Mouse (Mus musculus): ENCODE results near the gene Sar1a.

Sar1a gene

DNA sequence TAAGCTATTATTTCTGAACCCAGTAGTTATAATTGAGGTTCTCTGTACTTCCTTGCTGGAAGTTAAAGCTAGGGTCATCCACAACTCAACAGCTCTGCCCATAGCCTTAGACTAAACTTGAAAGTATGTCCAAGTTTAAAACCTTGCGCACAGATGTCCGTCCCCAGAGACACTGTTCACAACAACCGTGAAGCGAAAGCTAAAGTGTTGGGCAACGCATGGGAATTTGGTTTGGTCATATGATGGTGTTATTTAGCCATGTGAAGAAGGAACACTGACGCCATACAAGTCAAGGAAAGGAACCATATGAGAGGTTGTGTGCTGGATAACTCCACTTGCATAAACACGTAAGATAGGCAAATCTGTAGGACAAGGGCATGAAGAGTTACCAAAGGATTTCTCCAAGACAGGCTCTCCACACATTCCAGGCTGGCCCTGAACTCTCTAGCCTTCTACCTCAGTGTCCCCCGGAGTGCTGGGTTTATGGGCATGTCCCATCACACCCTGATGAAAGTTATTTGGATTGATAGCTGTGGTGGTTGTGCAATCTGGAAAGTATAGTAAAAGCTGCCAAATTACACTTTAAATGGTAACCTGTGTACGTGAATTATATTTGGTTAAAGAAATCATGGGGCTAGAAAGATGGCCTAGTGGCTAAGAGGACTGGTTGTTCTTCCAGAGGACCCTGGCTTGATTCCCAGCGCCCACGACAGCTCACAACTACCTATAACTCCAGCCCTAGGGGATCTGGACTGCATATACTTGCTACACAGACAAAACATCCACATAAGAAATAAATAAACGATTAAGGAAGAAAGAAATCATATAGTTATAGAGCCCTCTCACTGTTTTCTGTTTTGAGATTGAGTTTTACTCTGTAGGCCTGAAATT is 37.6 kb downstream of the Sar1a start:
- in situ Hi-C loops (cut with MboI; ENCODE audit: low pct_unique_long_range_greater_than_20kb in 1 of 2, low sequenced_read_pairs in 2 of 2, unreplicated experiment in 1 of 2): no loop called here

DNA sequence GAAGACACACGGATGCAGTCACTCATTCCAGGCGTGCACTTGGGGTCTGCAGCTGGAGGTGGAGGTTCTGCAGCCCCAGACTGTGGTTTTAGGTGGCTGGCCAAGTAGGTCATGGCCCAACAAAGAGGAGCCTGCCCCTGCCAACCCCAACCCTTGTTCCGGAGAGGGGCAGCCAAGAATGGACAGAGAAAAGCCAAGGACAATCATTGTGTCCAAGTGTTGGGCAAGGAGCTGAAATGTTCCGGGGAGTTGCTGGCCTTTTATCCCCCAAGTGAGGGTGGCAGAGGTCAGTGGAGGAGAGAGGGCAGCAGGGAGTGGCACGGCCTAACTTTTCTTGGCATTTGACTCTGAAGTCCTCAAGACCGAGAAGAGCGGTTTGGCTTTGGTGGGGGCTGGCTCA is 40.2 kb downstream of the Sar1a start:
- in situ Hi-C loops (cut with MboI; ENCODE audit: low pct_unique_long_range_greater_than_20kb in 1 of 2, low sequenced_read_pairs in 2 of 2, unreplicated experiment in 1 of 2): no loop called here

DNA sequence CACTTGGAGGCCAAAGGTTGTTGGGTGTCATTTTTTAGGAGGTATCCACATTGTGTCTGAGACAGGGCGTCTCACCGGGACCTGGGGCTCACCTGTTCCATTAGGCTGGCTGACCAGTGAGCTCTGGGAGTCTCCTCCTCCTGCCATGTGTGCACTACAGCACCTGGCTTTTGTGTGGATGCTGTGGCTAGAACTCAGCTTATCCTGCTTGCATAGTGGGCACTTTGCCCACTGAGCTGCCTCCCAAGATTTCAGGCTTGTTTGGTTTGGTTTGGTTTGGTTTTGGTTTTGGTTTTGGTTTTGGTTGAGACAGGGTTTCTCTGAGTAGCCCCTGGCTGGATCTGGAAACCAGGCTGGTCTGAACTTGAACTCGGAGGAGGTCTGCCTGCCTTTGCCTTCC is 42.1 kb downstream of the Sar1a start:
- in situ Hi-C loops (cut with MboI; ENCODE audit: low pct_unique_long_range_greater_than_20kb in 1 of 2, low sequenced_read_pairs in 2 of 2, unreplicated experiment in 1 of 2): no loop called here

DNA sequence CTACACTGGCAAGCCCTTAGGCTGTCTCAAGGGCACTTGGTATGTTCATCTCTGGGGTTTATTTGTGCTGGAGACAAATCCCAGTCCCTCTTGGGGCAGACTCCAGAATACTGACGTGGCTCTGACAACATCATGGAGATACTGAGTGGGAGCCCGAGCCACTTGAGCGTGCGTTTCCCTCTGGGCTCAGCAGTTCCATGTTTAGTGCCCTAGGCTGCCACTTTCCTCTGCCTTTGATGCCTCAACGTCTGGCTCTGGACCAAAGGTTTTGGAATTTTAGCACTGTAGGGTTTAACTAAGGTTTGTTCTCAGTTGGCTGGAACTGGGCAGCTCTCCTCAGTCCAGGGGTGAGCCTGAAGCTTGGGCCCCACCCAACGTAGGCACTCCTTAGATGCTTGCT is 43.2 kb downstream of the Sar1a start:
- in situ Hi-C loops (cut with MboI; ENCODE audit: low pct_unique_long_range_greater_than_20kb in 1 of 2, low sequenced_read_pairs in 2 of 2, unreplicated experiment in 1 of 2): no loop called here

DNA sequence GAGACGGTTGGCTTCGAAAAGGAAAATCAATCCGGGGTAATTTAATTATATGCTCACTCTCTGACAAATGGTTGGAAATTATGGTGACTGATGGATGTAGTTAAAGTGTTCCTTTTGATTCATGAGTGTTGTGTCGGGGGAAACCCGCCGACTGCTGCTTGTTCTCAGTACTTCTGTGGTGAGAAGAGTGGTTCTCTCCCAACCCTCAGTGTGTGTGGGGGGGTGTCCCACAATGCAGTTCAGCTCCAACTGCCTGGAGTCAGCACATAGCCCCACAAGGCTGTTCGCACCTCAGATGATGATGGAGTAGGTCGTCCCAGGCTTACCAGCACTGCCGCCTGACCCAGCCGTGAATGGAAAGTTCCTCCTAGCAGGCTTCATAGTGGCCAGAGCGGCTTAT is 49.1 kb downstream of the Sar1a start:
- in situ Hi-C loops (cut with MboI; ENCODE audit: low pct_unique_long_range_greater_than_20kb in 1 of 2, low sequenced_read_pairs in 2 of 2, unreplicated experiment in 1 of 2): no loop called here

DNA sequence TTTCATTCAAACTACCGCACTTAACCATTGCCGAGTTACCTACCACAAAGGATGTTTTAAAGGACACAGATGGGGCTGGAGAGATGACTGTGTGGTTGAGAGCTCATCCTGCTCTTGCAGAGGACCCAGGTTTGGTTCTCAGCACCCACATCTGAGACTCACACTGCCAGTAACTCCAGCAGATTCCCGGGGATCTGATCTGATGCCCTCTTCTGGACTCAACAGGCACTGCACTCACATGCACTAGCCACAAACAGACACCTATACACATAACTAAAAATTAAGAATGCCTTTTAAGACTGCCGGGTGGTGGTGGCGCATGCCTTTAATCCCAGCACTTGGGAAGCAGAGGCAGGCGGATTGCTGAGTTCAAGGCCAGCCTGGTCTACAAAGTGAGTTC is 50.1 kb downstream of the Sar1a start:
- in situ Hi-C loops (cut with MboI; ENCODE audit: low pct_unique_long_range_greater_than_20kb in 1 of 2, low sequenced_read_pairs in 2 of 2, unreplicated experiment in 1 of 2): no loop called here

DNA sequence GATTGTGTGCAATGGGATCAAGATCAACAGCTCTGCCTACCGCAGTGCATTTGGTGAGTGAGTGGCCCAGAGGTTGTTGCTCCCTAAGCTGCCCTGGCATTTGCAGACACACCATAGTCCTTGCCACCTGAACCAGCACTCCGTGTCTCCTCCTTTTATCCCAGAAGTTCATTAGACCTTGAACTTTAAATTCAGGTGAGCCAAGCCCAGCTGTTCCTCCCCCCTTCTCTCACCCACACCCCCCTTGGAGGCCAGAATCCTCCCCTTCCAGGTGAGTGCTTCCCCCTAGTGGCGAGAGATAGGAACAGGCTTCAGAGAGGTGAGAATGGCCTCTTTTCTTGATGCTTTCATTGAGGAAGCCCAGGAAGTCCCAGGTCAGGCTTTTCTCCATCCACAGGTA is 54.3 kb downstream of the Sar1a start:
- in situ Hi-C loops (cut with MboI; ENCODE audit: low pct_unique_long_range_greater_than_20kb in 1 of 2, low sequenced_read_pairs in 2 of 2, unreplicated experiment in 1 of 2): no loop called here

DNA sequence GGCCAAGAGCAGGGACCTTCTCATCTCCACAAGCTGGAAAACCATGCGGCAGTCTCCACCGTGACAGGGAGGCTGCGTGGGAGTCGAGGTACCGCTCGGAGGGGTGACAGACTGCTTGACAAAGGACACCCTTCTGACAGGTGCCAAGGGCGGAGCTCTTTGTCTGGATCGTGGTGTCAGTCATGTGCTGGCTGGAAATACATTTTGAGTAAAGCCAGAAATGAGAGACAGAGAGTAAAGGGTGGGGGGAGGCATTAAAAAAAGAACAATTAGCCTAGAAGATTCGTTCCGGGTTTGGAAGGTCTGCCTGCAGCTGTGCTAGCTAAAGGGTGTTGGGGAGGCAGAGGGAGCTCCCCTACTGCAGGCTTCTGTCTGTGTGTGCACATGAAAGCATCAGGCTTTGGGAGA is 56.6 kb downstream of the Sar1a start:
- in situ Hi-C loops (cut with MboI; ENCODE audit: low pct_unique_long_range_greater_than_20kb in 1 of 2, low sequenced_read_pairs in 2 of 2, unreplicated experiment in 1 of 2): no loop called here

DNA sequence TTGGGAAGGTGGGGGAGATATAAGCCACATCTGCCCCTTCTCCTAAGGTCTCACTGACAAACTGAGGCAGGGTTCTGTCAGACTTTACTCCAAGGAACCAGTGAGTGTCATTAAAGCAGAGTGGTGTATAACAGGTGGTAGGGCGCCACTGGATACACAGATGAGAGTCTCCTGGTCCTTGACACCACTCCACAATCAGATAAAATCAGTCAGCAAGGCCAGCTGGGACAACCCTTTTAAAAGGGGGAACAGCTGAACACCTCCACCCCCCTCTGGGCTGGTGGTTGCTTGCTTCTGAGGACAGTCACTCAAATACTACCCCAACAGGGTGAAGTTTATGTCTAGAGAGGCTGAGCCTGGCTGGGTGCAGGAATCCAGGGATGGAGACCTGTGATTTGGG is 57.4 kb downstream of the Sar1a start:
- in situ Hi-C loops (cut with MboI; ENCODE audit: low pct_unique_long_range_greater_than_20kb in 1 of 2, low sequenced_read_pairs in 2 of 2, unreplicated experiment in 1 of 2): no loop called here

DNA sequence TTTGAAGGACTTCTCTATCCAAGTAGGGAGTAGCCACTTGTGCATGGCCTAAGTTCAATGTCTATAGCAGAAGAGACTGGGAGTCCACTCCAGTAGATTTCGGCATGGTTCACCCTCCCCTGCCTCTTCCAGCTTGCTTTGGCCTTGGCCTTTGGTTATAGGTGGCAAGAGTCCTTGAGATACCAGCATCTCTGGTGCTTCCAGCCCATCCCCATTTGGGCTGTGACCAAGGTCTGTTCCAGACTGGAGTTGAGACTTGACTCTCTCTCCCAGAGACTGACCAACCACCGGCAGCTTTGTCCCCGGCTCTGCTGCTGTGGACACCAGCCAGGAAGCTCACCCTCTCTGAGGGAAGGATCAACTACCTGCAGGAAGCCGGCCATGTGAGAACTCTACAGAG is 58.0 kb downstream of the Sar1a start:
- in situ Hi-C loops (cut with MboI; ENCODE audit: low pct_unique_long_range_greater_than_20kb in 1 of 2, low sequenced_read_pairs in 2 of 2, unreplicated experiment in 1 of 2): no loop called here

DNA sequence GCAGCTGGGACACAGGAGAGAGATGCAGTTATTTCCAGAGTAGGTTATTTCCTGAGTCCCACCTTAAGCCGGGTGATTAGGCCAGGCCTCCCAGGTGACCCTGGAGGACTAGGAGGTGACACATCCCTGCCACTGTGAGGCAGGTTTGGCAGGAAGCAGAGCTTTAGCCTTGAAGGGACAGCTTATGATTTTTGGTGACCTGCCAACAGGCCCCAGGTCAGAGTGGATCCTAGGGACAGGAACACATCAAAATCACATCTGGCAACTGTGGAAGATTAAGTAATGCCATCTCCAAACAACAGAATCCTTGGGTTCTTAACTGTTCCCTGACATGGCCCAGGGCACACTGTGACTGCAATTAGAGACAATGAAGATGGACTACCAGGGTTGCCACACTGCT is 61.2 kb downstream of the Sar1a start:
- in situ Hi-C loops (cut with MboI; ENCODE audit: low pct_unique_long_range_greater_than_20kb in 1 of 2, low sequenced_read_pairs in 2 of 2, unreplicated experiment in 1 of 2): loop anchor here in 1 of 2 experiments (10.0 kb wide), 1 partner anchor 363 kb away; no protein-coding TSS in a partner anchor

DNA sequence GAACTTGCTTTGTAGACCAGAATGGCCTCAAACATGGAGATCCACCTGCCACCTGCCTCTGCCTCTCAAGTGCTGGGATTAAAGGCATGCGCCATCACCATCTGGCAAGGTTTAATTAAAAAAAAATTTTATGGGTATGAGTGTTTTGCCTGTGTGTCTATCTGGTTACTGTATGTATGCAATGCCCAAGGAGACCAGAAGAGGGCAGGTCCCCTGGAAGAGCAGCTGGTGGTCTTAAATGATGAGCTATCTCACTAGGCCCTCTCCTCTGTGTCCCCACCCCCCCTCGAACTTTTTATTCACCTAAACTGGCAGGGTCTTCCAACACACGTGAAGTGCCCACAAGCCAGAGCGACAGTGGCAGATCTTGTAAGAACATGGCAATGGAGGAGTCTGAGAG is 61.8 kb downstream of the Sar1a start:
- in situ Hi-C loops (cut with MboI; ENCODE audit: low pct_unique_long_range_greater_than_20kb in 1 of 2, low sequenced_read_pairs in 2 of 2, unreplicated experiment in 1 of 2): loop anchor here in 1 of 2 experiments (10.0 kb wide), 1 partner anchor 363 kb away; no protein-coding TSS in a partner anchor

DNA sequence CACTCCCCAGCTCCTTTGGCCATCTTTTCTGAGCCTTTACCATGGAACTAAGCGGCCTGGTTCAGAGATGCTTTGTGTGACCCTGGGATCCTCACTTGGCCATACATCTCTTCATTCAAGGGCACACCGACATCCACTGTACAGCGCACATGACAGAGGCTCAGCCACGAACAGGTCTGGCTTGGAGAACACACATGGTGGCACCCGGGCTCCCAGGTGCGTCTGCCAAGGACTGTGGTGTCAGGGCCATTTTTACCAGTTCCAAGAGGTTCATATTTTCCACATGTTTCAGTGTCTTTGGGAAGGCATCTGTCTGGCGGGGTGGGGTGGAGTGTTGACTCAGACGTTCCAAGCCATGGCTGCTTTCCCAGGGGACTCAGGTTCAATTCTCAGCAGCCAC is 62.2 kb downstream of the Sar1a start:
- in situ Hi-C loops (cut with MboI; ENCODE audit: low pct_unique_long_range_greater_than_20kb in 1 of 2, low sequenced_read_pairs in 2 of 2, unreplicated experiment in 1 of 2): loop anchor here in 1 of 2 experiments (10.0 kb wide), 1 partner anchor 362 kb away; no protein-coding TSS in a partner anchor

Measured in mouse embryonic stem cell (cell line).